Mouse (Mus musculus) erythroblast, embryonic 14.5 days (primary cell): ENCODE results near the gene Lcat.

ENCODE experiments used
- GATA1 ChIP-seq: IDR thresholded peaks from 2 replicates; pipeline ENCODE4 v1.6.1; 2012; ENCODE audit warnings: low read length, inconsistent platforms, mixed read lengths
- TAL1 ChIP-seq: IDR thresholded peaks from 3 replicates; pipeline ENCODE4 v1.6.1; 2012; ENCODE audit warnings: low read length, inconsistent platforms, mixed read lengths

DNA sequence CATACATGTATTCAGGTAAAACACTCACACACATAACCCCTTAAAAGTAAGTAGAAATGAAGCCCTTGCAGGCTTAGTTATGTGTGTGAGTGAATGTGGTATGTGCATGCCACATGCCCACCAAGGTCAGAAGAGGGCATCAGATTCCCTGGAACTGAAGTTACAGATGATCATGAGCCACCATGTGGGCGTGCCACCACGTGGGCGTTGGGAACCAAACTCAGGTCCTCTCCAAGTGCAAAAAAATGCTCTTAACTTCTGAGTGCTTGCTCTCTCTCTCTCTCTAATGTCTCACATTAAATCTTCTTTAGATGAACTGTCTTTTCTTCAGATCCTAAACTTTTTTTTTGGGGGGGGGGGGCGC is 4.9 kb downstream of the Lcat start, which contains the start of gene Psmb10:
- TF ChIP-seq TAL1 = no peak
- TF ChIP-seq GATA1 = no peak
